Mouse (Mus musculus) heart, adult 9 months (tissue): ENCODE measurements around the gene Mpped1.

ENCODE experiments used
- DNase-seq, 2 experiments: peaks; one replicate each; pipeline ENCODE4 v3.0.0; 2022; ENCODE audit warnings: low spot score in 2 of 2

Gene Mpped1

GRCm38 (mm10) chr15:83884291-83884690, 105.0 kb downstream of the Mpped1 start:
- no peak for DNase-seq

- DNase-seq, result no peak
Observed at GRCm38 (mm10) chr15:83892871-83893270, 113.6 kb downstream of the Mpped1 start.

- no peak for DNase-seq
Observed at GRCm38 (mm10) chr15:83894261-83894660, 115.0 kb downstream of the Mpped1 start.

GRCm38 (mm10) chr15:83896011-83896410, 116.7 kb downstream of the Mpped1 start:
- no peak for DNase-seq

GRCm38 (mm10) chr15:83897286-83897685, 118.0 kb downstream of the Mpped1 start:
- no peak for DNase-seq

GRCm38 (mm10) chr15:83906472-83906871, 127.2 kb downstream of the Mpped1 start:
- no peak for DNase-seq
